Mouse (Mus musculus): ENCODE results near the gene Eipr1. TPM values are rescaled to one million over a fixed set of nuclear protein-coding genes. Genes with fewer than 3 reads are reported as not detected.
"Not testable (repeated sequence)": the region's sequence is repeated elsewhere in the genome, so short reads cannot be mapped to it uniquely, and the experiment has no call there.

The Eipr1 gene
- polyA plus RNA-seq, 1 experiment = 25.7 TPM

DNA sequence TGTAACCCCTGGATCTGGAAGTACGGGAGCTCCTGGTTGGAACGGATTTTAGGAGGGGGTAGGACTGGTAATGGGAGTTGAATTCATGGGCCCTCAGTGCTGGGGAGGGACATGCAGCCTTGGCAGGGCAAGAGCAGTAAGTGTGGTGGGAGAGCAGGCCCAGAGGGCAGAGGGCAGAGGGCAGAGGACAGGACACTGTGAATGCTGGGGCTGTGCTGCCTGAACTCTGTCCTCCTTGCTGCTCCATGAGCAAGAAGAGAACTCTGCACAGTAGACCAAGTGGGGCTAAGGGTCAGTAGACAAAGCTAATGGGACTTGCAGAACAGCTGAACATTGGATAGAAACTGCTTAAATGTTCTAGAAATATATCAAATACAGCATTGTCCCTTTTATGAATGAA is 33.5 kb upstream of the Eipr1 start:
- no peaks in the 10 kb centered on the region for H3K4me1 ChIP-seq (ENCODE audit: control insufficient read depth, insufficient read depth, low read length)
- TF ChIP-seq CTCF (IDR thresholded peaks at IDR 0.05; ENCODE audit: control insufficient read depth, insufficient read depth, insufficient replicate concordance, low read depth, low read length) = no peak
- no peak for TF ChIP-seq POLR2A (IDR thresholded peaks at IDR 0.05; ENCODE audit: control insufficient read depth, low read depth, low read length)
- no peak overlapping the region for H3K27ac ChIP-seq (ENCODE audit: control insufficient read depth, insufficient read depth, low read depth, low read length)
- H3K27me3 ChIP-seq (ENCODE audit: control insufficient read depth, insufficient read depth, low read length) = no peaks in the 10 kb centered on the region
- no peak overlapping the region for H3K4me3 ChIP-seq (ENCODE audit: control insufficient read depth, low read depth, low read length)
- H3K36me3 ChIP-seq (ENCODE audit: control insufficient read depth, insufficient read depth, low read length) = no peaks in the 10 kb centered on the region; the same call in 1 of the 2 replicates

- no peak for TF ChIP-seq CTCF (IDR thresholded peaks at IDR 0.05; ENCODE audit: control insufficient read depth, insufficient read depth, insufficient replicate concordance, low read depth, low read length)
- no peak for TF ChIP-seq POLR2A (IDR thresholded peaks at IDR 0.05; ENCODE audit: control insufficient read depth, low read depth, low read length)
- no peaks in the 10 kb centered on the region; the same call in 1 of the 2 replicates for H3K36me3 ChIP-seq (ENCODE audit: control insufficient read depth, insufficient read depth, low read length)
- H3K27me3 ChIP-seq (ENCODE audit: control insufficient read depth, insufficient read depth, low read length) = no peaks in the 10 kb centered on the region
- no peaks in the 10 kb centered on the region for H3K4me1 ChIP-seq (ENCODE audit: control insufficient read depth, insufficient read depth, low read length)
- no peak overlapping the region for H3K27ac ChIP-seq (ENCODE audit: control insufficient read depth, insufficient read depth, low read depth, low read length)
- H3K4me3 ChIP-seq (ENCODE audit: control insufficient read depth, low read depth, low read length) = no peak overlapping the region
Observed at GRCm38 (mm10) chr12:28724366-28724765, 27.2 kb upstream of the Eipr1 start.

- TF ChIP-seq CTCF (IDR thresholded peaks at IDR 0.05; ENCODE audit: control insufficient read depth, insufficient read depth, insufficient replicate concordance, low read depth, low read length) = no peak
- no peak for TF ChIP-seq POLR2A (IDR thresholded peaks at IDR 0.05; ENCODE audit: control insufficient read depth, low read depth, low read length)
- H3K27ac ChIP-seq (ENCODE audit: control insufficient read depth, insufficient read depth, low read depth, low read length) = no peak overlapping the region
- H3K36me3 ChIP-seq (ENCODE audit: control insufficient read depth, insufficient read depth, low read length) = no peaks in the 10 kb centered on the region
- no peaks in the 10 kb centered on the region for H3K4me1 ChIP-seq (ENCODE audit: control insufficient read depth, insufficient read depth, low read length)
- no peak overlapping the region for H3K4me3 ChIP-seq (ENCODE audit: control insufficient read depth, low read depth, low read length)
- no peaks in the 10 kb centered on the region for H3K27me3 ChIP-seq (ENCODE audit: control insufficient read depth, insufficient read depth, low read length)
Observed at GRCm38 (mm10) chr12:28726204-28726603, 25.4 kb upstream of the Eipr1 start.

DNA sequence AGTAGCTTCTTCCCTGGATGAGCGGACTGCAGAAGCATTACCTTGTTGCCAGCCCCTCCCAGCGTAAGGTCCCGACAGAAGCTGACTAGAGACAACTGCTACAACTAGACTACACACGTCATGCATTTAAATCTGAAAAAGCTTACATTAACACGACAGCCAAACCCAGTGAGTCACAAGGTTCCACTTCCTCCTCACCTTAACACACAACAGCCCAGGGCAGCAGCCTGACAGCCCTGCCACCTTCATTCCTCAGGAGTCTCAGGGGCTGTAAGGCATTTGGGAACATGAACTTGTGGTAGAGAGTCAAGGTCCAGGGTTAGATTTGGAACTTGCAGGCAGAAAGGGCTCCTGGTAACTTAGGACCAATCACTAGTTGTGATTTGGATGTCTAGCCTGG is 24.5 kb upstream of the Eipr1 start:
- Histone ChIP-seq H3K4me1 (ENCODE audit: control insufficient read depth, insufficient read depth, low read length) (no peaks in the 10 kb centered on the region), H3K36me3 (ENCODE audit: control insufficient read depth, insufficient read depth, low read length) (no peaks in the 10 kb centered on the region; the same call in 1 of the 2 replicates), H3K4me3 (ENCODE audit: control insufficient read depth, low read depth, low read length) (no peak overlapping the region), H3K27ac (ENCODE audit: control insufficient read depth, insufficient read depth, low read depth, low read length) (no peak overlapping the region), H3K27me3 (ENCODE audit: control insufficient read depth, insufficient read depth, low read length) (no peaks in the 10 kb centered on the region)
- TF ChIP-seq POLR2A (IDR thresholded peaks at IDR 0.05; ENCODE audit: control insufficient read depth, low read depth, low read length) = no peak
- TF ChIP-seq CTCF (IDR thresholded peaks at IDR 0.05; ENCODE audit: control insufficient read depth, insufficient read depth, insufficient replicate concordance, low read depth, low read length) = no peak

DNA sequence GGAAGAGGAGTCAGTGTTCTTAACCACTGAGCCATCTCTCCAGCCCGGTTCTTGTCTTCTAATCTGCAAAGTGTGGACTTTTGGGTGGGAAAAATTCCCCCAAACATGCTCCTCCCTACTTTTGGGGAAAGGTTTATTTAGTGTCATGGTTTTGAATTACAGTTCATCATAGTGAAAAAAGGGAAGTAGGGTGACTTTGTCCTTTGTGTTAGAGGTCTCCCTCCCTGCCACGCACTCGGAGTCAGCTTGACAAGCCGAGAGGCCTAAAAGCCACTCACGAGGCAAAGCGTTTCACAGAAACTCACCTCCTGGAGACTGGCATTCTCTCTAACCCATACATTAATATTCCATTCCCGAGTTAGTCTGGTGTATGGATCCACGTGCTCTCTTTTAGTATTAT is 19.0 kb upstream of the Eipr1 start:
- Histone ChIP-seq H3K4me1 (ENCODE audit: control insufficient read depth, insufficient read depth, low read length) (no peaks in the 10 kb centered on the region), H3K36me3 (ENCODE audit: control insufficient read depth, insufficient read depth, low read length) (no peaks in the 10 kb centered on the region; the same call in 1 of the 2 replicates), H3K27ac (ENCODE audit: control insufficient read depth, insufficient read depth, low read depth, low read length) (no peak overlapping the region), H3K4me3 (ENCODE audit: control insufficient read depth, low read depth, low read length) (no peak overlapping the region), H3K27me3 (ENCODE audit: control insufficient read depth, insufficient read depth, low read length) (no peaks in the 10 kb centered on the region)
- TF ChIP-seq CTCF (IDR thresholded peaks at IDR 0.05; ENCODE audit: control insufficient read depth, insufficient read depth, insufficient replicate concordance, low read depth, low read length) (no peak), POLR2A (IDR thresholded peaks at IDR 0.05; ENCODE audit: control insufficient read depth, low read depth, low read length) (no peak)

DNA sequence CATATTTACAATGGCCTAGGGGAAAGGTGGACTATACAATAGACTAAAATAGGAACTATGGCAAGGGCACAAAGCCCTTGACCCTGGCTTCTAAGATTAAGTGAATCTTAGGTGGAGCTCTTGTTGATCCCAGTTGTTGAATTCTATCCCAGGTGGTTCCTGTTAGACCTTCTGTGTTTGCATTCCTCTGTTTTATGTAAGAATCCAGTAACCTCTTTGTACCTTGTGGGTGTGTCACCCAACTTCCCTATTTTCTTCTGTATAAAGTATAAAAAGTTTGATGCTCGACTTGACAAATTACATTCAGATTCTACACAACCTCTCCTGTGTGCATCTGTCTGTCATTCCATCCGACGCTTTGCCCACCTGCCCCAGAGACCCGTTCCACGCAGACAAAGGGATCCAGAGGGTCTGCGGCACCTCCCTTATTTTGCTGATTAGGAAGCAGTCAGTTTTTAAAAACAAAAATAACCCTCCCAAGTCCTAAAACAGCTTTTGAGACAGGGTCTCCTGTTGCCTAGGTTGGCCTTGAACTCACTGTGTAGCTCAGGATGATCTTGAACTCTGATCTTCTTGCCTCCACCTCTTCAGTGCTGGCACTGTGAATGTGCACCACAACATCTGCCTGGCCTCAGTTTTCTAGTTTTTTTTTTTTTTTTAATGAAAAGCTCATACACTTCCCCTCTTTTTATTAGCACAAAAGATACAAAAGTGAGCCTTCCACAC is 17.9 kb upstream of the Eipr1 start:
- not testable (repeated sequence) for H3K4me1 ChIP-seq (ENCODE audit: control insufficient read depth, insufficient read depth, low read length); H3K27me3 ChIP-seq (ENCODE audit: control insufficient read depth, insufficient read depth, low read length); H3K36me3 ChIP-seq (ENCODE audit: control insufficient read depth, insufficient read depth, low read length); H3K27ac ChIP-seq (ENCODE audit: control insufficient read depth, insufficient read depth, low read depth, low read length); H3K4me3 ChIP-seq (ENCODE audit: control insufficient read depth, low read depth, low read length)

DNA sequence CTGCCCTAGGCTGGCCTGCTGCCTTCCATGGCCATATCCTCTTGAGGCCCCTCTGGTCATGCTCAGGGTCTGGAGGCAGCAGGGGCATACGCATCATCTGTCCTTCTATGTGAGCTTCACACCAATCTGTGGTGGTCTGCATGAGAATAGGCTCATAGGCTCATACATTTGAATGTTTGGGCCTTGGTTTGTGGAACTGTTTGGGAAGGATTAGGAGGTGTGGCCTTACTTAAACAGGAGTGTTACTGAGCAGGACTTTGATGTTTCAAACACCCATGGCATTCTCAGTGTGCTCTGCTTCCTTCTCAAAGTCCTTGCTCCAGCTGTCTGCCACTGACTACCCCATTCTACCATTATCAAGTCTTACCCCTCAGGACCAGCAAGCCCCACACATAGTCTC is 17.3 kb upstream of the Eipr1 start:
- no peaks in the 10 kb centered on the region; the same call in 1 of the 2 replicates for H3K36me3 ChIP-seq (ENCODE audit: control insufficient read depth, insufficient read depth, low read length)
- TF ChIP-seq CTCF (IDR thresholded peaks at IDR 0.05; ENCODE audit: control insufficient read depth, insufficient read depth, insufficient replicate concordance, low read depth, low read length) (no peak), POLR2A (IDR thresholded peaks at IDR 0.05; ENCODE audit: control insufficient read depth, low read depth, low read length) (no peak)
- H3K27me3 ChIP-seq (ENCODE audit: control insufficient read depth, insufficient read depth, low read length) = no peaks in the 10 kb centered on the region
- H3K4me3 ChIP-seq (ENCODE audit: control insufficient read depth, low read depth, low read length) = no peak overlapping the region
- H3K27ac ChIP-seq (ENCODE audit: control insufficient read depth, insufficient read depth, low read depth, low read length) = no peak overlapping the region
- no peaks in the 10 kb centered on the region for H3K4me1 ChIP-seq (ENCODE audit: control insufficient read depth, insufficient read depth, low read length)

Measured in testis, adult 2 months (tissue).